8 mouse cellular contexts compared by ENCODE assay signal in genomic region chr5:134490465-134490864, GRCm38 (mm10). TPM values are rescaled to one million over a fixed set of nuclear protein-coding genes. Genes with fewer than 3 reads are reported as not detected.
A peak's percentile ranks its signal among the peaks of the same experiment; 100 is the strongest.
DNase-seq lines count a peak whose midpoint lies in the region; ATAC-seq and TF ChIP-seq lines count a peak whose summit lies in the region.

No protein-coding gene starts in this region.

- no peak overlapping the region for H3K9ac ChIP-seq in liver, embryonic 14.5 days (replicated peaks)

- ATAC-seq in liver, embryonic 14.5 days (ENCODE audit: insufficient read depth), result no peak
- no peak for ATAC-seq in inflammation-experienced regulatory T-cells, adult 6 months

- no peaks in the 10 kb centered on the region for H3K9me3 ChIP-seq in heart, embryonic 10.5 days
- no peaks in the 10 kb centered on the region for H3K9me3 ChIP-seq in liver, embryonic 14.5 days (ENCODE audit: control insufficient read depth, low read length)

- H3K27ac ChIP-seq in heart, embryonic 10.5 days, result no peak overlapping the region
- H3K27ac ChIP-seq in liver, embryonic 14.5 days, result no peak overlapping the region

- no peaks in the 10 kb centered on the region for H3K27me3 ChIP-seq in heart, embryonic 10.5 days (ENCODE audit: insufficient read depth, poor library complexity, severe bottlenecking)
- no peaks in the 10 kb centered on the region for H3K27me3 ChIP-seq in liver, embryonic 14.5 days (ENCODE audit: control insufficient read depth, insufficient read depth, low read length)

- H3K36me3 ChIP-seq in heart, embryonic 10.5 days, result peaks cover 27% of the 10 kb centered on the region
- no peaks in the 10 kb centered on the region for H3K36me3 ChIP-seq in liver, embryonic 14.5 days (replicated peaks; ENCODE audit: control insufficient read depth, insufficient read depth, low read depth)

- no peak overlapping the region for H3K4me3 ChIP-seq in heart, embryonic 10.5 days
- H3K4me3 ChIP-seq in liver, embryonic 14.5 days (ENCODE audit: insufficient read depth in 1 of 2, low read depth in 2 of 2, low read length in 2 of 2), result no peak overlapping the region

- peak; percentile 80 for TF ChIP-seq CTCF in liver, embryonic 14.5 days (IDR thresholded peaks at IDR 0.05; ENCODE audit: low read depth)

- intact Hi-C loops in heart, postnatal 25 days (cut with DNase I), result no loop called here

- peaks cover 23% of the 10 kb centered on the region for H3K4me1 ChIP-seq in heart, embryonic 10.5 days
- 0 out of 4 replicates have a peak, but pooled peaks cover 0 to 2% of the 10 kb centered on the region in 2 experiments for H3K4me1 ChIP-seq in liver, embryonic 14.5 days (replicated peaks; ENCODE audit: control insufficient read depth in 2 of 2, insufficient read depth in 2 of 2, low read length in 1 of 2)

- H3K4me2 ChIP-seq in liver, embryonic 14.5 days (ENCODE audit: low read depth), result no peak overlapping the region

- peak; percentile 76 for DNase-seq in heart, embryonic 10.5 days (ENCODE audit: low spot score)
- DNase-seq in heart, postnatal 25 days (ENCODE audit: low spot score), result no peak
- DNase-seq in ovary, postnatal 36 days (ENCODE audit: low spot score), result peak; percentile 11
- DNase-seq in ovary, adult 18-20 months (ENCODE audit: low spot score), result no peak
- DNase-seq in liver, embryonic 14.5 days (ENCODE audit: low read depth in 3 of 3, low spot score in 3 of 3), result no peak
- DNase-seq in thymus, postnatal 36 days, result peak; percentile 48 to 65
- DNase-seq in gastrocnemius, adult 18-20 months (ENCODE audit: low spot score), result no peak

- WGBS in heart, embryonic 10.5 days, result 89% methylated on average over 12 of the region's 12 CpGs
- WGBS in liver, embryonic 14.5 days (ENCODE audit: insufficient replicate concordance), result 73% methylated on average over 12 of the region's 12 CpGs

- no peak for TF ChIP-seq EP300 in liver, embryonic 14.5 days (IDR thresholded peaks at IDR 0.05; ENCODE audit: low read depth)

RNA-seq across cellular contexts. Expression of gene Gtf2ird1, which starts 33.9 kb away (rescaled TPM):
- polyA plus RNA-seq in heart, embryonic 10.5 days (2016; fragmentation: Nextera tagmentation; extraction: Ambion mirVana), result 64.1 and 74.8 TPM in 2 replicates
- 10 to 100 TPM; 18.2 to 26.3 TPM for total RNA-seq in heart, postnatal 25 days (2021)
- polyA plus RNA-seq in liver, embryonic 14.5 days (2012; rRNA removed), result 7.5 and 7.9 TPM in 2 replicates
- polyA plus RNA-seq in liver, embryonic 14.5 days (2014; fragmentation: Nextera tagmentation; extraction: Ambion mirVana), result 8.4 and 9.7 TPM in 2 replicates
- 10 to 100 TPM in 1 of 3 experiments, 1 to 10 TPM in 2; 3.5 to 12.4 (median 5.7) TPM for polyA plus RNA-seq in inflammation-experienced regulatory T-cells, adult 6 months (2017; shearing (Covaris generic))
- 10 to 100 TPM; 10.9 to 19.9 TPM for total RNA-seq in gastrocnemius, adult 18-20 months (2021)

Comparison
In these comparisons a context has a peak if more than half of its experiments do, and no peak if none do; other contexts are left out.
1. DNase-seq: peak in heart, embryonic 10.5 days (single experiment), ovary, postnatal 36 days (single experiment) and thymus, postnatal 36 days (2 of 2); none in heart, postnatal 25 days (single experiment), ovary, adult 18-20 months (single experiment), liver, embryonic 14.5 days (0 of 3) and gastrocnemius, adult 18-20 months (single experiment).